Mouse (Mus musculus): ENCODE results near the gene Gpr62.
"Not testable (repeated sequence)": the region's sequence is repeated elsewhere in the genome, so short reads cannot be mapped to it uniquely, and the experiment has no call there.

Gene Gpr62

DNA sequence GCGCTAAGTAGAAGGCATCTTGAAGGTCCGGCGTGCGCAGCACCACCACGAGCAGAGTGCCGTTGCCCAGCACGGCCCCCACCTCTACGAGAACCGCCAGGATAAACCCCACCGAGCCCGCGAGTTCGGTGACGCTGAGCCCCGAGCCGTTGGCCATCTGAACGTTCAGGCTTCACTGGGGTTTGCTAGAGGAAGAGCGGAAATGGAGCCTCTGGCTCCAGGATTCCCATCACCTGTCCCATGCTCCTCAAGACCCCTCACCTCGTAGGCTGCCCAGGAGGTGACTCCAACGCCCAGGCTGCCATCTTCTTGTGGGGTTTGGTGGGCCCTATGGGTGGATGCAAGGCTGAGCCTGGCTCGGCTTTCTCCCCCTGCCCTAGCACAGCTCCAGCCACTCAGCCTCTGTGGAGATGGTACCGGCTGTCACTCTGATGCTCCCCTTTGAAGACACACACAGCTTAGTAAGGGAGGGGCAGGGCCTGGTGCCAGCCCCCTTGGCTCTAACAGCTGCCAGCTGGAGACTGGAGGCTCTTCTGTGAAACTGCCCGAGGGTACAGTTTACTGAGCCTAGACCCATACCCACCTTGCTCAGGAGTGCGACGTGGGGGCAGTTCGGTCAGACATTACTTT lies at the start of gene Gpr62:
Gene Gpr62 (minus strand): TSS at position 368 of the 630 bp plus-strand sequence.
- no peak for DNase-seq

DNA sequence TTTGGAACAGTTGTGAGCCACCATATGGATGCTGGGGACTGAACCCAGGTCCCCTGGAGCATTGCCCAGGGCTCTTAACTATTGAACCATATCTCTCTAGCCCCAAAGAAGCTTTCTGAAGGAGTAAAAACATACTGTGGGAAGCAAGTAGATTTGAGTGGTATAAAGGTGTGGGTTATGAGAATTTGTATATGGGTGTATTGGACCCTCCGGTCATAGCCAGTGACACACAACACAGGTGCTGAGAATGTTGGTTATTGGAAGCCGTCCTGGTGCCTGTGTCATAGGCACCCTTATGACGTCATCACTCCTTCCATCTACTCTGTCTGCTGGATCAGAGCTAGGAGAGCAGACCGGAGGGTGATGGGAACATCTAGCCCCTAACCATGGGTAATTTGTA lies 48.5 kb upstream of the Gpr62 start, which contains the start of gene Iqcf5:
Gene Iqcf5 (plus strand): TSS at position 301 of the 400 bp plus-strand sequence.
- DNase-seq = no peak

DNA sequence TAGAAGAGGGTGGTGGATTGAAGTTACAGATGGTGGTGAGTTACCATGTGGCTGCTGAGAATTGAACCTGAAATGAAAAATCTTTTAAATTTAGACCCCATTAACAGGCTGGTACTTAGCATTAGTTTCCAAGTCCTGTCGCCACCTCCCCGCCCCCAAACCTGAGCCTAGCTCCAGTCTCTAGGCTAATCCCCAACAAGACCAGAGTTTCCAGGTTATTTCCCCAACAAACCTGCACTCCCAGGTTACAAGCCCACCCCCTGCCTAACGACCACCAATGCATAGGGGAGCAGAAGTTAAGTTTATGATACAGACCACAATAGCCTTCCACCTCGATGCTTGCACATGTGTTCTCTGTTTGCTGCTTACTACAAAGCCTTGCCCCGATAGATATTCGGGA lies 47.8 kb upstream of the Gpr62 start:
- DNase-seq = no peak

DNA sequence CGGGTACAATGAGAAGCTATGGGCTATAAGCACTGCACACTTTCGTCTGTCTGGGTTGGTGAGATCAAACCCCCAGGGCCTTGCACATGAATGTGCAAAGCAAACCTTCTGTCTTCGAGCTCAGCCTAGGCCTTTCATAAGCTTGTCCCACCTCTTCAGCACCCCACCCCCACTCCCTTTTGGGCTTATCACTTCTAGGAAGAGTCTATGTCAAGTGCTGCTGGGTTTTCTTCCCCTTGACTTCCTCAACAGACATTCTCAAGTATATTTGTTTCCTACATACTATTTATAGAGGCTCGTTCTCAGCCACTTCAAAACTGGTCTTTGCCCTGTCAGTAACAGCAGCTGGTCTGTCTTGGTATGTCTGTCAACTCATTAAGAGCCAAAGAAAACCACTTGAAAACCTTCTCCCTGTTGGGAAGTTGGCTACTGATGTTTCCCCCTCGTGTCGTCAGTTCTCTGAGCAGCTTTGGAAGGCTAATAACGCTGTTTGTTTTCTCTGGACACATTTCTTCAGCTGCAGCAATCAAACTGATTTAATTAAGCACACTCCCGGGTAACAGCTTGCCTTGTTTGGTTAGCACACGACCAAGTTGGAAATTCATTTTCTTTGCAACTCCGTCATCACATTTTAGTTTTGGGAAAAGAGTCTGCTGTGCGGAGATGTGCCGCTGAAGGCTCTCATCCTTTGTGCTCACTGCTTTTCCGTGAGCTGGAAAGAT lies 47.2 kb upstream of the Gpr62 start:
- no peak for DNase-seq

DNA sequence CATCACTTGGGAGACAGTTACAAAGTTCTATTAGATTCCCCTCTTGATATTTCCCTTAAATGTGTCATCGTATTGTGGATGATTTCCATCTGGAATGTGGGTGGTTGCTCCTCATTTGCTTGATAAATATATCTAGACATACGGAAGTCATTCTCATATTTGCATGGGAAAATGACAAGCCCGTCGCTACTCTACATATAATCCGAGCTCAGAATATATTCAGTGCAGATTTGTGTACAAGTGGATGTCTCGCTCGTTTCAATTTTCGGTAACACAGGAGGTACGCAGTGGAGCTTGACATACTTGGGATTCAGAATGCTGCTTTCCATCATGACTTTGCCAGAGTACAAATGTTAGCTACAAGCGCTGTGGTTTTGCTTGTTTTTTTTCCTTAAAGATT lies 43.6 kb upstream of the Gpr62 start:
- DNase-seq = no peak

DNA sequence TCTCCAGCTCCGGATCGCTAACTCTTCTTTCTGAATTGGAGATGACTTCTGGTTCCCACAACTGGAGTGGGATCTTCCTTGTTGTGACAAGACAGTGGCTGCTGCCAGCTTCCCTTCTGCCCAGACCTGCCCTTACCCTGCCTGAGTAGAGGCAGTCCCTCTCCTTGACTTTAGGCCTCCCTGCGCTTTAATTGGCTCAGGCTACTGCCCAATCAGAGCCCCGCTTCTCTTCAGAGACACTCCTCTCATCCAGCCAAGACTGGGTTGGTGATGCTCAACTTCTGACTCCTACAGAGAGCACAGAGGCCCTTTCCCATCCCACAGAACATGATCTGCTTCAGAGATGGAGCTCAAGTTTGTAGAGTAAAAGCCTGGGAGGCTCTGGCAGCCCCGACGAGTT lies 38.5 kb upstream of the Gpr62 start:
- no peak for DNase-seq

DNA sequence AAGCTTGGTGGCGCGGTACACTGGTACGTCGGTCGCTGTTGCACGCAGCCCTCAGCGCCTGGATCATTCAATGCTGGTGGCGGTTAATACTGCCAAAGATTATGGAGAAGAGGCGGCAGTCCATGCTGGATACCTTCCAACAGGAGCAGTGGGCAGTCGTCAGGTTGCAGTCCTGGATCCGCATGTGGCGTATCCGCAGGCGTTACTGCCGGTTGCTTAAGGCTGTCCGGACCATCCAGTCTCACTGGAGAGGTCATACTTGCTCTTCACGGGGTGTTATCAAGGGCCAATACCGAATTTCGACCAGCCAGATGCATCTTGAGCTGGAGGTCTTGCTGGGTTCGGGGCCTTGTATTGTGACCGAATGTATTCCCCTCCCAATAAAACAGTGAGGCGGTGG lies 36.1 kb upstream of the Gpr62 start:
- no peak for DNase-seq

DNA sequence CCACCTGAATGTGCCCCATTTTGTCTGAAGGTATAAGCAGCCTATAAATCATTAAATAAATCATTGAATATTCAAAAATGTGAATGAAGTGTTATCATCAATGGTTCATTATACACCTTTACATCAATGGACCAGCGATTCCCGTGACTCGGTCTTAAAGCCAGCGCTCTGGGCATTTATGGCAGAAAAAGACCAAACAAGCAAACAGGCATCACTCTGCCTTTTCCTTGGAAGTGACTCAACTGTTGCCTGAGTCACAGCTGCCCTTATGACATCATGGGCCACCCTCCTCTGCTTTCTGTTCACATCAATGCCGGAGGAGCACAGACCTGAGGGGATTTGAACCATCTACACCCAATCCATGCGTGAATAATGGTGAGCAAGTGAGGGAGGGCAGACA lies 33.9 kb upstream of the Gpr62 start, which contains the start of gene Iqcf1:
Gene Iqcf1 (plus strand): TSS at position 301 of the 400 bp plus-strand sequence.
- no peak for DNase-seq

DNA sequence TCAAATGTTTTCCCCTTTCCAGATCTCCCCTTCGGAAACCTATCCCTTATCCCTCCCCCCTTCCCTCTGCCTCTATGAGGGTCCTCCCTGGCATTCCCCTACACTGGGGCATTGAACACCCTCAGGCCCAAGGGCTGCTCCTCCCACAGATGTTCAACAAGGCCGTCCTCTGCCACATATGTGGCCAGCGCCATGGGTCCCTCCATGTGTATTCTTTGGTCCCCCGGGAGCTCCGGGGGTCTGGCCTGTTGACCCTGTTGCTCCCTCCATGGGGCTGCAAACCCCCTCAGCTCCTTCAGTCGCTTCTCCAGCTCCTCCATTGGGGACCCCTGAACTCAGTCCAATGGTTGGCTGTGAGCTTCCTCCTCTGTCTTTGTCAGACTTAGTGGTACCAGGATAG lies 21.9 kb upstream of the Gpr62 start:
- not testable (repeated sequence) for DNase-seq

DNA sequence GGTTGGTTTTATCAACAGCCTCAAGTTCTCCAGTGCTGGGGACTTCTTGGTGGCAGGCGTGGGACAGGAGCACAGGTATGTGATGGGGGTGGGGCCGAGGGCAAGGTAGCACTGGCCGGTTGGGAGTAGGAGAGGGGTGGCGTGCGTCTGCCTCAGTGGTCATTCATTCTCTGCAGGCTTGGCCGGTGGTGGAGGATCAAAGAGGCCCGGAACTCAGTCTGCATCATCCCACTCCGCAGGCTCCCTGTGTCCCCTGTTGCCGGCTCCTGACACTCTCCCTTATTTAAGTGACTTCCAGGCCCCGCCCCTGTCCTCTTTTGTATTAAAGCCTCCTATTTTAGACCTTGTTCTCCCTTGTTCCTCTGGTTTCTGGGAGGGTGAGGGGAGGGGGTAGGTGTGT lies 19.3 kb upstream of the Gpr62 start:
- no peak for DNase-seq

DNA sequence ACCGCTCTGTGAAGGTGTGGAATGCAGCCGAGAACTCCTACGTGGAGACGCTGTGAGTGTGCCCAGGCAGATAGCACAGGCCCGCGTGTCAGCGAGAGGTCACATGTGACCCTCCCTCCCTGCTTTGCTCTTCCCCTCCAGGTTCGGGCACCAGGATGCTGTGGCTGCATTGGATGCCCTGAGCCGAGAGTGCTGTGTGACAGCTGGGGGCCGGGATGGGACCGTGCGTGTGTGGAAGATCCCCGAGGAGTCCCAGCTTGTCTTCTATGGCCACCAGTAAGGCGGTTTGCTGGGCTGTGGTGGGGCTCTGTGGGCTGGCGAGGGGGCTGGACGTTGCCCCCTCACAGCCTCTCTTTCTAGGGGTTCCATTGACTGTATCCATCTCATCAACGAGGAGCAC lies 17.9 kb upstream of the Gpr62 start:
- no peak for DNase-seq

DNA sequence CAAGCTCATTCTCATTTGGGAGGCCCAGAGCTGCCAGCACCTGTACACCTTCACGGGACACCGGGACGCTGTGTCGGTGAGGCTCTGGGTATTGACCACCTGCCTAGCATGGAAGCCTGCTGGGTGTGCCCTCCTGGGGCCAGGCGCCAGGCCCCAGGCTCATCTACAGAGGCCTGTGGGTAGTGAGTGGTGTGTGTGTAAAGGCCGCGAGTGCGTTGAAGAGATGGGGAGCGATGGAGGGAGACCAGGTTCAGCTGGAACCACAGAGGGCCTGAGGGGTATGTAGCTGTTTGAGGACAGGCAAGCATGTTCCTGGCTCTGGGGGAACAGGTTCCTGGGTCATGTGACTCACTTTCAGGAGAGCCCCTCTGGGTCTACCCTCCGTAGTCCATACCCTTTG lies 17.4 kb upstream of the Gpr62 start:
- no peak for DNase-seq

DNA sequence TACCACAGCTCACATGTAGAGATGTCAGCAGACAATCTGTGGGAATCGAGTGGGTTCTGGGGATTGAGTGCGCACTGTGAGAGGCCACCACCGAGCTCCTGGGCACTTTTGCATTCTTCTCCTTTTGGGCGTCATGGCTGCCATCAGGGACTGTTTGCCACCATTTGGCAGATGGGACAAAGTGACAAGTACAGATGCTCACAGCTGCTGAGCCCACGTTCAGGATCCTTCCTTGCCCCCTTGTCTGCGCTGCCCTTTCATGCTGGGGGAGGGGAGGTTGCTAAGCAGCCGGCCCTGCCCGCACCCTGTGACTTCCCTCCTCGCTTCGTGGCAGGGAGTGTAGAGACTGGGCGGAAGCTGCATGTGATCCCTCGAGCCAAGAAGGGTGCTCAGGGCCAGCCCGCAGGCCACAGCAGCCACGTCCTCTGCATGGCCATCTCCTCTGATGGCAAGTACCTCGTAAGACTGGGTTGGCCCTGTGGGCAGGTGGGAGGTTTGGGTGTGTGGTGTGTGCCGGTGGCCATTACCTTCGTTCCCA lies 16.9 kb upstream of the Gpr62 start:
- no peak for DNase-seq

DNA sequence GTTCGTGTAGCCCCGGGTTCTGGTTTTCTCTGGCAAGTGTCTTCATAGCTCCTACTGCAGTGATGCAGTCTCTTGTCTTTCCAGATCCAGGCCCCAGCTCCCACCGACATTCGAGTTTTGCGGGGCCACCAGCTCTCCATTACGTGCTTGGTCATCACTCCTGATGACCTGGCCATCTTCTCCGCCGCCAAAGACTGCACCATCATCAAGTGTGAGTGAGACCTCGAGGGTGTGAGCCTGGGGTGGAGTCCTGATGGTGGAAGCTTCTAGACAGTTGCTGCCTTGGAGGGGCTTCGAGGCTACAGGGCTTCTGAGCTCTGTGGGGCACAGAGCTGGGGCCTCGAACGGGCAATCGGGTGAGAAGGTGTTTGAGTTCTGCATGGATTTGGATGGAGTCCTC lies 15.9 kb upstream of the Gpr62 start:
- no peak for DNase-seq

DNA sequence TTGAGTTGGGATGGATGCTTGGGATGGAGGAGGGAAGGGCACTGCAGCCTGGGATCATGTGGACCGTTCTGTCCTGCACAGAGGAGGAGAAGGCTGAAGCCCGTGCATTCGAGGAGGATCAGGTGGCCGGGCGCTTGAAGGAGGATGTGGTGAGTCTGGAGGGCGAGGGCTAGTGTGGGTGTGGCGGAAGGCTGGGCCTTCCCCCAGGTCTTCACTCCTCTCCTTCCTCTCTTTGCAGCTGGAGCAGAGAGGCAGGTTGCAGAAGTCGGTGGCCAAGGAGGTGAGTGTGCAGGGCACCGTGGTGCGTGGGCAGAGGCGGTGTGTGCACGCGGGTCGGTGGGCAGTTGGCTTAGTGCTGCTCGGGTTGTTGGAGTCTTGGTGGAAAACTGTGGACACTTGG lies 15.3 kb upstream of the Gpr62 start:
- no peak for DNase-seq

DNA sequence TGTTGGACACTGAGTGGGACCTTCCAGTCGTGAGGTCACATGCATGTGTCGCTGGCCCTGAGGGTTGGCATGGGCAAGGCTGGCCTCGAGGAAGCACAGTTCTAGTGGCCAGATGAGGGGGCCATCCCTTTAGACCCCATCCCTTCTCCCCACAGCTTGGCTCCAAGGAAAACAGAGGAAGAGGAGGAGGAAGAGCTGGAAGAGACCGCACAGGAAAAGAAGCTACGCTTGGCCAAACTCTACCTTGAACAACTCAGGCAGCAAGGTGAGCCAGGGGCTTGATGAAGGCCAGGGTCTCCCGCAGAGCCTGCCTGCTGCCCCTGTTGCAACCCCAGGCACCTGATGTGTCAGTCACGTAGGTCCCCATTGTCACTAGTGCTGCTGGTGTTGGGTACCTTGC lies 14.8 kb upstream of the Gpr62 start:
- DNase-seq = no peak

DNA sequence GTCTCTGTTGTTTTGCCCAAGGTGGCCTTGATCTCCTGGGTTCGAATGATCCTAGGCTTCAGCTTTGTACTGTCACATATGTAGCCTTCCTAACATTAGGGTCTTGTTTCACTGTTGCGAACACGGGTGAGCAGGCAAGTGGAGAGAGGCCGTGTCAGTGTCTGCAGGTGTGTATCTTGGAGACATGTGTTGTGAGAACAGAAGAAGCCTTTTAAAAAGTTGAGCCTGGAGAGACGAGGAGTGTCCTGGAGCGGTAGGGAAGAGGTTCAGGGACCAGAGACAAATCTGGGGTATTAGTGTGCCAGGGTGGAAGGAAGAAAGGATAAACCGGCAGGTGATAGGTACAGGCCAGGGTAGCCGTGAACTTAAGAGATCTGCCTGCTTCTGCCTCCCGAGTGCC lies 12.4 kb upstream of the Gpr62 start:
- no peak for DNase-seq

DNA sequence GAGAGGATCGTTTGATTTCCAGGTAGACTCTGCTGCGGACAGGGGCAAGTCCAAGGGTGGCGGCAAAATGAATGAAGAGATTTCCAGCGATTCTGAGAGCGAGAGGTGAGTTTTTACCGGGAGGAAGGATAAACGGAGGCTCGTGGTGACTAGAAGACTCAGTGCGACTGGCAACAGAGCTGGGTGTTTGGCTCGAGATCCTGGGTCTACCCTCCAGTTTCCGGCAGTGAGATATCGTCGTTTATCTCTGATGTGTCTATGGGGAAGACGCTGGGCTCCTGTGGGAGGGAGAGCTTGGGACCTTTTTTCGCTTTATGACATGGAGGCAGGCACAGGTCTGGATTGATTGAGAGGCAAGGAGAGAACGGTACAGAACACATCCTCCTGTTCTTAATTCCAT lies 11.9 kb upstream of the Gpr62 start:
- DNase-seq = no peak

DNA sequence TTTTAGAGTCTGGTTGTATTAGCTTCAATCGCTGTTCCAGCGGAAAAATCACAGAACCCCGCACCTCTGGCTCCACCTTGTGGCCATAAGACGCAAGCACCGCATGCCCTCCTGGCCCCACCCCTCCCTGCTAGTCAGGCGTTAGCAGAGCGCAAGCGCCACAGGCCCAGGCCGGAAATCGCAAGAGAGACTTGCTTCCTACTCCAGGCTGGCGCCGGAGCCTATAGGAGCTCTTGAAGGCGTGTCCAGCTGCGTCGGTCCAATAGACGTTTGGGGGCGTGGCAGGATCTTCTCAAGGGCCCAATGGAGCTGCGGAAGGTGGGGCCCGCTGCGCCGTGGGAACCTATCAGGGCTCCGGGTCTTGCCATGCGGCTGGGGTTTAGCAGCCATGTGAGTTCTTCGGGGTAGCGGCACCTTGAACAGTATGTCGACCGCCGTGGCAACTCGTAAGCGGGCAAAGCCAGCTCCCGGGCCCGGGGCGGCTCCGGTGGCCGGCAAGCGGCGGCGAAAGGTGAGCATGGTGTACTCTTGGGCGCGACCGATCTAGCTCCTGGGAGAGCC lies 11.3 kb upstream of the Gpr62 start, which contains the start of gene Parp3:
Gene Parp3 (minus strand): TSS at position 26 of the 561 bp plus-strand sequence.
- peak; percentile 100 for DNase-seq

DNA sequence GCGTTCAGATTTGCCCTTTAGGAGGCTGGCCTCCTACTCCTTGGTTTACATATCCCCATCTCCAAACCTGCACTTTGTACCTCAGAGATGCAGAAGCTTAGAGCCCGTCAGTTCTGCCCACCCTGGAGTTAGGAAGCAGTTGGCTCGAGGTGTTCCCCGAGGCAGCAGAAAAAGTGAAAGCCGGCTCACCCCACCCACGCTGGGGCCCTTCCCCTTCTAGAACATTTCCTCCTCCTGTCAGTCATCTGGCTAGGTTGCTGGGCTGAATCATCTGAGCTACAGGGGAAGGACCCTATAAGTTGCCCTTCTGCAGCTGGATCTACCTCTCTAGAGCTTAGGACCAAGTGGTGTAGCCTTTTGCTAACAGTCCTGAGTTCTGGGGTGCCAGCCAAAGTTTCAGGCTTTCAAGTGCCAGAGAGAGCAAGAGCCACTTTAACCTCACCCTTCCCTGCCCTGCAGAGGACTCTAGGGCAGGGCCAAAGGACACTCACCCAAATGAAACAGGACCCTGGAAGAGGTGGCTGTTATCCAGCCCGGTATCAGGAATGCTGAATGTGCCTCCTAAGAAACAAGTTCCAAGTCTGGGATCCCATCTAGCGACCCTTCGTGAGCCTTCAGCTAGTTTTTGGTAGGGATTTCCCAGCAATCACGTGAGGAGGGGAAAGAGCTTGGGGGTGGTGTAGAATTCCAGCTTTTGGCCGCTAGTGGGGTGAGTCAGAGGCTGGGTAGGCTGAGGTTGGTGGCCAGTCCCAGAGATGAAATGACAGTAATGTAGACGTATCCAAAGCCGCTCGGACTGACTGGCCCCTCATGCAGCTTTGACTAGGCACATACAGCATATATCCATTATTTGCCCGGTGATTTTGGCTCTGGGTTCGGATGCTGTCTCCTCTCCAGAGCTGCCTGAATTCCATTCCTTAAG lies 10.5 kb upstream of the Gpr62 start:
- DNase-seq = no peak

DNA sequence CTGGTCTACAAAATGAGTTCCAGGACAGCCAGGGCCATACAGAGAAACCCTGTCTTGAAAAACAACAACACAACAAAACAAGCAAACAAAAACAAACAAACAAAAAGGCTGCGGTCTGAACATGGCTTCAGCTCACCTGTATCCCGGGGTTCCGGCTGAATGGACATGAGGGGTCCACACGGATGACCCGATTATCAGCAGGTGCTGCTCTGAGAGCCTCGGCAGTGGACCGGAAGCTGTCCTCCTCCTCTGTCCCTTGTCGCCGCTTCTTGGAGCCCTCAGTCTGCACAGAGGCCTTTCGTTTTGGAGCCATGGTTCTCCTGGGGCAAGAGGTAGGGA lies 9.9 kb upstream of the Gpr62 start, which contains the start of gene Rrp9:
Gene Rrp9 (plus strand): TSS at position 301 of the 339 bp plus-strand sequence.
- no peak for DNase-seq

DNA sequence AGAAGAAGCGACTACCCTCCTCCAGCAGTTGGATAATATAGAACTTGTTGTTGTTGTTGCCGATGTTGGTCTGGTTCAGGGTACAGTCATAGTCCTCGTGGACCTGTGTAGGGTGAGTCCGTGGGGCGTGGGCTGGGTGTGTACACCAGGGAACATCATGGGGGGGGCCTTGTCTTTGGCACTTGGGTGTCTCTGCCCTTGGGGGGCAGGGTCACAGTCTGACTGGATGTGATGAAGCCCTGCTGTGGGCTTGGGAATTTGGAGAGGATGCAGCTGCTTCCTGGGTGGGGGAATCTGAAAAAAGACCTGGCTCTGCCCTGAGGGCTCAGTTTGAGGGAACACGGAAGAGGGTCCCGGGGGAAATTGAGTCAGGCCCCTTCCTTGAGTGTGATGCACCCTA lies 9.3 kb upstream of the Gpr62 start:
- DNase-seq = no peak

DNA sequence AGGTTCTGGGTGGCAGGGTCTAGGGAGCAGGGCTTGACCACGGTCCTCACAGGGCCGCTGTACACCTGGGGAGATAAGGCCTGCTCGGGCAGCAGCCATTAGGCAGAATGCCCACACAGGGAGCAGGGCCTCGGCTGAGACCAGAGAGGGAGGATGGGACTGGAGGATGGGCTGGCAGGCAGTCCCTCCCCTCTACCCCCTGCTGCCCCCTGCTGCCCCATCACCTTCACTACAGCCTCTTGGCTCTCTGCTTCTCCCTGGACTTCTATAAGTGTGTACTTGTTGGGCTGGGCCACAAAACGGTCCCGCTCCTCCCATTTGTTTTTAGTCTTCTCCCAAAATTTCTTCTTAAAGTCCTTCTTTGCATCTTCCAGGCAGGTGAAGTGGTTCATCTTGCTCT lies 8.7 kb upstream of the Gpr62 start:
- DNase-seq = peak; percentile 79
